Mouse (Mus musculus) intestine, postnatal 0 days (tissue): Measurements from ENCODE around the gene Wdr61. TPM values are rescaled to one million over a fixed set of nuclear protein-coding genes. Genes with fewer than 3 reads are reported as not detected.

Experiments used
- ATAC-seq: fragments of 200-750 bp; cut with Nextera tagmentation; 2 replicates; pipeline ENCODE4 v1.8.0; 2017; ENCODE audit warnings: mild to moderate bottlenecking, moderate TSS enrichment, moderate library complexity
- H3K27ac ChIP-seq: fragments of 300-500 bp; sonication (generic); 2 replicates; pipeline ENCODE4 v1.5.1; 2014; ENCODE audit warnings: mild to moderate bottlenecking, low read depth, low read length, moderate library complexity
- H3K27me3 ChIP-seq: fragments of 300-500 bp; sonication (generic); replicated peaks from 2 replicates; pipeline ENCODE4 v1.6.1; 2014; ENCODE audit warnings: low read length, mixed read lengths; ENCODE audit not compliant: control insufficient read depth, insufficient read depth
- H3K36me3 ChIP-seq: fragments of 300-500 bp; sonication (generic); 2 replicates; pipeline ENCODE4 v1.6.1; 2014; ENCODE audit warnings: mild to moderate bottlenecking, moderate library complexity; ENCODE audit not compliant: control insufficient read depth, insufficient read depth
- H3K4me1 ChIP-seq: fragments of 300-500 bp; sonication (generic); replicated peaks from 2 replicates; pipeline ENCODE4 v1.6.1; 2014; ENCODE audit warnings: antibody characterized with exemption, low read length, mixed read lengths; ENCODE audit not compliant: control insufficient read depth, insufficient read depth
- H3K4me2 ChIP-seq: fragments of 300-500 bp; sonication (generic); replicated peaks from 2 replicates; pipeline ENCODE4 v1.6.1; 2014; ENCODE audit warnings: low read depth, mild to moderate bottlenecking, moderate library complexity
- H3K4me3 ChIP-seq: fragments of 300-500 bp; sonication (generic); 2 replicates; pipeline ENCODE4 v1.5.1; 2014; ENCODE audit warnings: low read depth, low read length
- H3K9ac ChIP-seq: fragments of 300-500 bp; sonication (generic); 2 replicates; pipeline ENCODE4 v1.6.1; 2014; ENCODE audit warnings: mild to moderate bottlenecking, low read depth, low read length
- H3K9me3 ChIP-seq: fragments of 300-500 bp; sonication (generic); 2 replicates; pipeline ENCODE4 v1.6.1; 2016; ENCODE audit warnings: mixed run types; ENCODE audit not compliant: control insufficient read depth
- CTCF ChIP-seq: sonication (generic); IDR thresholded peaks from 2 replicates; pipeline ENCODE4 v1.5.1; 2016; ENCODE audit warnings: low read depth, mild to moderate bottlenecking, control low read depth, antibody characterized with exemption, moderate library complexity
- WGBS: fragments of 180-500 bp; shearing (Covaris S2); extraction: QIAGEN DNeasy Blood & Tissue Kit; methylation state at CpG from one replicate; pipeline ENCODE4 v1.1.7; 2014; 5-methylcytosine and 5-hydroxymethylcytosine counted together
- microRNA-seq: library from miRNA; unstranded; fragments of <30 nt; microRNA quantifications from one replicate; pipeline ENCODE4, GENCODE M21; 2016
- polyA plus RNA-seq: library from polyadenylated mRNA; unstranded; fragments of >200 nt; fragmentation: Nextera tagmentation; extraction: Ambion mirVana; gene quantifications from 2 replicates; pipeline ENCODE4 v1.2.1, GENCODE M21; 2015

Gene Wdr61
- polyA plus RNA-seq, 1 experiment from 2014 or later: 111 TPM

- no peak for TF ChIP-seq CTCF
- no peak for ATAC-seq
- WGBS: 86% methylated on average over 3 of the region's 3 CpGs
Measured at GRCm38 (mm10) chr9:54671962-54672361, 62.4 kb downstream of the Wdr61 start.

GRCm38 (mm10) chr9:54668455-54668854 lies 65.9 kb downstream of the Wdr61 start:
- no peak for TF ChIP-seq CTCF
- 65% methylated on average over 4 of the region's 4 CpGs for WGBS
- no peaks in the 10 kb centered on the region for H3K4me1 ChIP-seq
- H3K27me3 ChIP-seq: no peaks in the 10 kb centered on the region
- H3K4me3 ChIP-seq: no peak overlapping the region
- no peak overlapping the region for H3K9ac ChIP-seq
- ATAC-seq: no peak
- no peak overlapping the region for H3K27ac ChIP-seq
- no peaks in the 10 kb centered on the region for H3K9me3 ChIP-seq
- H3K4me2 ChIP-seq: no peak overlapping the region
- H3K36me3 ChIP-seq: no peaks in the 10 kb centered on the region

More at GRCm38 (mm10) chr9:54671962-54672361, 62.4 kb downstream of the Wdr61 start:
- Histone ChIP-seq H3K36me3 (no peaks in the 10 kb centered on the region), H3K4me1 (no peaks in the 10 kb centered on the region), H3K4me2 (no peak overlapping the region), H3K4me3 (no peak overlapping the region), H3K27me3 (no peaks in the 10 kb centered on the region), H3K9me3 (no peaks in the 10 kb centered on the region), H3K9ac (no peak overlapping the region), H3K27ac (no peak overlapping the region)

- H3K4me1 ChIP-seq: no peaks in the 10 kb centered on the region
- H3K27me3 ChIP-seq: no peaks in the 10 kb centered on the region
- H3K9me3 ChIP-seq: no peaks in the 10 kb centered on the region
- WGBS: 94% methylated on average over 3 of the region's 3 CpGs
- no peak overlapping the region for H3K4me2 ChIP-seq
- no peak overlapping the region for H3K4me3 ChIP-seq
- no peak overlapping the region for H3K27ac ChIP-seq
- no peak overlapping the region for H3K9ac ChIP-seq
- TF ChIP-seq CTCF: no peak
- no peak for ATAC-seq
- no peaks in the 10 kb centered on the region for H3K36me3 ChIP-seq
Measured at GRCm38 (mm10) chr9:54666116-54666515, 68.2 kb downstream of the Wdr61 start.

Small RNAs within 50 kb of the gene (microRNA-seq; reads per million reads assigned to microRNA genes)
- not detected for gene Mir5710

Other genes starting within 250 kb of the Wdr61 start
- gene Dmxl2, start 232.9 kb downstream of the Wdr61 start, polyA plus RNA-seq: 5.2 and 6.4 TPM in 2 replicates
- not detected in 2 replicates for gene Sh2d7, start 195.5 kb downstream of the Wdr61 start, polyA plus RNA-seq
- 3.7 and 4.4 TPM in 2 replicates for gene Cib2, start 174.3 kb downstream of the Wdr61 start, polyA plus RNA-seq
- 131 and 137 TPM in 2 replicates for gene Idh3a, start 148.2 kb downstream of the Wdr61 start, polyA plus RNA-seq
- gene Acsbg1, start 72.6 kb downstream of the Wdr61 start, polyA plus RNA-seq: 0.16 and 0.27 TPM in 2 replicates
- 3.4 and 4.0 TPM in 2 replicates for gene Dnaja4, start 35.6 kb downstream of the Wdr61 start, polyA plus RNA-seq
- 3.2 and 3.5 TPM in 2 replicates for gene Crabp1, start 30.2 kb upstream of the Wdr61 start, polyA plus RNA-seq
- gene Ireb2, start 129.3 kb upstream of the Wdr61 start, polyA plus RNA-seq: 17.7 and 19.6 TPM in 2 replicates
- 1.1 and 1.2 TPM in 2 replicates for gene Hykk, start 182.8 kb upstream of the Wdr61 start, polyA plus RNA-seq
- gene Psma4, start 216.3 kb upstream of the Wdr61 start, polyA plus RNA-seq: 239 and 257 TPM in 2 replicates
- 0.41 and 0.47 TPM in 2 replicates for gene AY074887, start 216.5 kb upstream of the Wdr61 start, polyA plus RNA-seq
- 1.0 and 1.3 TPM in 2 replicates for gene Chrna5, start 246.4 kb upstream of the Wdr61 start, polyA plus RNA-seq